Mouse (Mus musculus) adrenal gland, postnatal 36 days (tissue): ENCODE measurements around the gene Umad1. TPM values are rescaled to one million over a fixed set of nuclear protein-coding genes. Genes with fewer than 3 reads are reported as not detected.

Experiments
- DNase-seq, 2 experiments: peaks; one replicate each; pipeline ENCODE4 v3.0.0; 2021; ENCODE audit warnings: mixed read lengths in 1 of 2
- total RNA-seq, 2 experiments: library from RNA; stranded (reverse); gene quantifications; 2 replicates each; pipeline ENCODE4 v1.2.3; 2021

Gene Umad1
- total RNA-seq, 2 experiments from 2014 or later, result 13.1 to 19.0 TPM

- DNase-seq, result no peak
Observed at GRCm38 (mm10) chr6:8416802-8417569, 157.9 kb downstream of the Umad1 start.

GRCm38 (mm10) chr6:8419485-8420186, 160.5 kb downstream of the Umad1 start:
- DNase-seq, result no peak

- no peak for DNase-seq
Observed at GRCm38 (mm10) chr6:8420187-8420503, 161.1 kb downstream of the Umad1 start.

GRCm38 (mm10) chr6:8421421-8421820, 162.3 kb downstream of the Umad1 start:
- DNase-seq, result no peak

- peak in 1 of 2 experiments; percentile 8 for DNase-seq
Observed at GRCm38 (mm10) chr6:8421959-8422581, 163.0 kb downstream of the Umad1 start.

GRCm38 (mm10) chr6:8423142-8423541, 164.1 kb downstream of the Umad1 start:
- DNase-seq, result no peak

GRCm38 (mm10) chr6:8427692-8428091, 168.6 kb downstream of the Umad1 start:
- DNase-seq, result no peak

GRCm38 (mm10) chr6:8430610-8431234, 171.6 kb downstream of the Umad1 start:
- no peak for DNase-seq

GRCm38 (mm10) chr6:8433179-8433578, 174.1 kb downstream of the Umad1 start:
- DNase-seq, result no peak

- DNase-seq, result no peak
Observed at GRCm38 (mm10) chr6:8437937-8438336, 178.8 kb downstream of the Umad1 start.

GRCm38 (mm10) chr6:8441814-8442213, 182.7 kb downstream of the Umad1 start:
- no peak for DNase-seq

- peak in 1 of 2 experiments; percentile 5 for DNase-seq
Observed at GRCm38 (mm10) chr6:8446786-8447185, 187.7 kb downstream of the Umad1 start.

- DNase-seq, result no peak
Observed at GRCm38 (mm10) chr6:8455599-8455998, 196.5 kb downstream of the Umad1 start.

- DNase-seq, result no peak
Observed at GRCm38 (mm10) chr6:8458596-8458995, 199.5 kb downstream of the Umad1 start.

- no peak for DNase-seq
Observed at GRCm38 (mm10) chr6:8462447-8462846, 203.4 kb downstream of the Umad1 start.

GRCm38 (mm10) chr6:8465388-8465787, 206.3 kb downstream of the Umad1 start:
- DNase-seq, result no peak

GRCm38 (mm10) chr6:8465985-8466384, 206.9 kb downstream of the Umad1 start:
- no peak for DNase-seq

- DNase-seq, result no peak
Observed at GRCm38 (mm10) chr6:8467667-8468337, 208.7 kb downstream of the Umad1 start.

GRCm38 (mm10) chr6:8469918-8470317, 210.8 kb downstream of the Umad1 start:
- DNase-seq, result no peak

GRCm38 (mm10) chr6:8472125-8472524, 213.0 kb downstream of the Umad1 start:
- DNase-seq, result no peak

- peak in 1 of 2 experiments; percentile 23 for DNase-seq
Observed at GRCm38 (mm10) chr6:8472915-8473314, 213.8 kb downstream of the Umad1 start.

- DNase-seq, result peak; percentile 4 to 25
Observed at GRCm38 (mm10) chr6:8473498-8473897, 214.4 kb downstream of the Umad1 start.
